In genomic region chr1:128368732-128369441, GRCm38 (mm10) we compare ENCODE assay signal across 8 mouse cellular contexts. TPM values are rescaled to one million over a fixed set of nuclear protein-coding genes. Genes with fewer than 3 reads are reported as not detected.
DNase-seq lines count a peak whose midpoint lies in the region; ATAC-seq lines count a peak whose summit lies in the region.

No protein-coding gene starts in this region.

- no peak overlapping the region for H3K4me3 ChIP-seq in kidney, embryonic 14.5 days (ENCODE audit: low read length)

- no peaks in the 10 kb centered on the region for H3K27me3 ChIP-seq in kidney, embryonic 14.5 days (ENCODE audit: control insufficient read depth, insufficient read depth, low read length)

- no peaks in the 10 kb centered on the region for H3K4me1 ChIP-seq in kidney, embryonic 14.5 days (ENCODE audit: control insufficient read depth, insufficient read depth, low read length)

- peaks cover 37% of the 10 kb centered on the region; the same call in 1 of the 2 replicates for H3K36me3 ChIP-seq in kidney, embryonic 14.5 days (ENCODE audit: control insufficient read depth, insufficient read depth, low read length)

- H3K9ac ChIP-seq in kidney, embryonic 14.5 days (ENCODE audit: low read depth, low read length): no peak overlapping the region

- no peak overlapping the region for H3K27ac ChIP-seq in kidney, embryonic 14.5 days (ENCODE audit: low read depth, low read length)

- ATAC-seq in kidney, embryonic 14.5 days (ENCODE audit: low FRiP score, low TSS enrichment): peak; percentile 69; the same call in 1 of the 2 replicates

- H3K4me2 ChIP-seq in kidney, embryonic 14.5 days (replicated peaks; ENCODE audit: low read depth, low read length): no peak overlapping the region

- DNase-seq in 3T3-L1 (ENCODE audit: low read depth, low spot score): peak; percentile 71
- peak; percentile 71 to 73 for DNase-seq in B cell, adult 2 months
- peak; percentile 59 for DNase-seq in brain, adult 2 months (ENCODE audit: low read depth, low spot score)
- peak; percentile 27 for DNase-seq in frontal cortex, postnatal 25 days (ENCODE audit: low spot score in 2 of 2)
- peak; percentile 81 for DNase-seq in lung, postnatal 10 days
- peak; percentile 57 to 60 for DNase-seq in right cerebral cortex, adult 2 months (ENCODE audit: low spot score in 2 of 2)
- DNase-seq in ovary, postnatal 10 days (ENCODE audit: low spot score): no peak

- 80% methylated on average over 5 of the region's 5 CpGs for WGBS in kidney, embryonic 14.5 days

- H3K9me3 ChIP-seq in kidney, embryonic 14.5 days (ENCODE audit: control insufficient read depth, low read length): no peaks in the 10 kb centered on the region

RNA-seq across cellular contexts. Expression of gene Mcm6, which starts 9.4 kb away (rescaled TPM):
- 176 and 308 TPM in 2 replicates for polyA plus RNA-seq in kidney, embryonic 14.5 days (2014; fragmentation: Nextera tagmentation; extraction: Ambion mirVana)

RNA-seq across cellular contexts. Expression of gene Lct, which starts 40.8 kb away (rescaled TPM):
- 0.26 and 0.46 TPM in 2 replicates for polyA plus RNA-seq in kidney, embryonic 14.5 days (2014; fragmentation: Nextera tagmentation; extraction: Ambion mirVana)

RNA-seq across cellular contexts. Expression of gene Dars, which starts 48.3 kb away (rescaled TPM):
- polyA plus RNA-seq in kidney, embryonic 14.5 days (2014; fragmentation: Nextera tagmentation; extraction: Ambion mirVana): 108 and 150 TPM in 2 replicates
